Mouse (Mus musculus) small intestine, adult 2 months (tissue): ENCODE measurements around the gene Foxq1. TPM values are rescaled to one million over a fixed set of nuclear protein-coding genes. Genes with fewer than 3 reads are reported as not detected.

Experiments
- H3K27ac ChIP-seq: fragments of 200-500 bp; 2 replicates; pipeline ENCODE4 v1.5.1; 2012; ENCODE audit warnings: low read depth, low read length, control low read depth, inconsistent platforms; ENCODE audit not compliant: insufficient read depth
- H3K27me3 ChIP-seq: fragments of 200-500 bp; 2 replicates; pipeline ENCODE4 v1.6.1; 2012; ENCODE audit warnings: mild to moderate bottlenecking, moderate library complexity, low read length, inconsistent platforms; ENCODE audit not compliant: control insufficient read depth, insufficient read depth
- H3K36me3 ChIP-seq: fragments of 200-500 bp; 2 replicates; pipeline ENCODE4 v1.6.1; 2012; ENCODE audit warnings: mild to moderate bottlenecking, low read length, control low read depth, inconsistent platforms; ENCODE audit not compliant: control insufficient read depth, insufficient read depth
- H3K4me1 ChIP-seq: fragments of 200-500 bp; 2 replicates; pipeline ENCODE4 v1.6.1; 2012; ENCODE audit warnings: low read length, inconsistent platforms, mixed read lengths; ENCODE audit not compliant: control insufficient read depth, insufficient read depth, insufficient read length
- H3K4me3 ChIP-seq: fragments of 200-500 bp; 2 replicates; pipeline ENCODE4 v1.5.1; 2012; ENCODE audit warnings: low read depth, mild to moderate bottlenecking, control low read depth, inconsistent platforms, low read length, moderate library complexity
- CTCF ChIP-seq: fragments of 200-500 bp; IDR thresholded peaks from 2 replicates; pipeline ENCODE4 v1.5.1; 2012; ENCODE audit warnings: low read depth, mild to moderate bottlenecking, control low read depth, inconsistent platforms, low read length, moderate library complexity, mixed read lengths; ENCODE audit not compliant: insufficient replicate concordance, insufficient read length; ENCODE audit errors: extremely low read depth
- POLR2A ChIP-seq: fragments of 200-500 bp; IDR thresholded peaks from 2 replicates; pipeline ENCODE4 v1.6.1; 2012; ENCODE audit warnings: low read depth, mild to moderate bottlenecking, control low read depth, inconsistent platforms, low read length, moderate library complexity
- WGBS: fragments of 180-500 bp; shearing (Covaris S2); methylation state at CpG from one replicate; pipeline ENCODE4 v1.1.7; 2018; 5-methylcytosine and 5-hydroxymethylcytosine counted together
- polyA plus RNA-seq: library from polyadenylated mRNA; depleted of rRNA; stranded (reverse); fragments of >200 nt; gene quantifications from 2 replicates; pipeline ENCODE4 v1.2.3, GENCODE M21; 2012; rRNA removed

Gene Foxq1
- polyA plus RNA-seq, 1 experiment = 9.2 TPM

DNA sequence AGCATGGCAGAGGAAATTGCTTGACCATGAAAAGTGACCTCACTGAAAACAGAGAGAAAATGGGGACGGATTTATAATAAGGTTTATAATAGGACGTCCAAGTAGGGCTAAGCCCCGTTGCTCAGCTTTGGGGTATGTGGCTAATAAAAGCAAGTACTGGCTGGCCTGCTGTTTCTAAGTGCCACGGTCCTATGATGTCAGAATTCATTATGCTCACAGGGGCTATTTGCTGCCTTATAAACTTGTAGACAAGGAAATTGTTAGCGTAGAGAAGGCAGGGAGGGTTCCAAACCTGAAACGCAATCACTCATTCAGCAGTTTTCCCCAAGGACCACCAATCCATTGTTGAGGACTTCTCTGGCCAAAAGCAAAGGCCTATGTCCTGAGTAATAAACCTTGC lies 48.0 kb downstream of the Foxq1 start:
- H3K36me3 ChIP-seq = no peaks in the 10 kb centered on the region
- TF ChIP-seq CTCF (no peak), POLR2A (no peak)
- no peak overlapping the region for H3K27ac ChIP-seq
- 84% methylated on average over 6 of the region's 6 CpGs for WGBS
- H3K4me3 ChIP-seq = no peak overlapping the region
- H3K27me3 ChIP-seq = no peaks in the 10 kb centered on the region
- H3K4me1 ChIP-seq = no peaks in the 10 kb centered on the region

Other genes with a start within 250 kb of the Foxq1 start
- gene A530084C06Rik, start 3.2 kb downstream of the Foxq1 start, polyA plus RNA-seq = 0.56 and 0.88 TPM in 2 replicates
- gene Foxf2, start 69.7 kb downstream of the Foxq1 start, polyA plus RNA-seq = 28.4 and 41.4 TPM in 2 replicates